Mouse (Mus musculus): ENCODE measurements around the gene Atp23. TPM values are rescaled to one million over a fixed set of nuclear protein-coding genes. Genes with fewer than 3 reads are reported as not detected.

The Atp23 gene
- polyA plus RNA-seq, 1 experiment from 2014 or later, result 9.1 TPM

GRCm38 (mm10) chr10:126930270-126931121 lies 29.3 kb upstream of the Atp23 start:
- Histone ChIP-seq H3K27ac (peak overlapping the region; percentile 96), H3K9me3 (replicated peaks) (no peaks in the 10 kb centered on the region), H3K9ac (peak overlapping the region; percentile 63), H3K36me3 (no peaks in the 10 kb centered on the region), H3K27me3 (no peaks in the 10 kb centered on the region), H3K4me2 (peak overlapping the region; percentile 24; the same call in 1 of the 2 replicates), H3K4me3 (no peak overlapping the region), H3K4me1 (replicated peaks) (peaks cover 65% of the 10 kb centered on the region)
- 35% methylated on average over 15 of the region's 15 CpGs for WGBS
- ATAC-seq (replicated peaks; ENCODE audit: insufficient number of reproducible peaks, insufficient read depth, low FRiP score, low read depth), result peak; percentile 57; the same call in 1 of the 2 replicates

- WGBS, result 69% methylated on average over 3 of the region's 3 CpGs
These were observed 28.4 kb upstream of the Atp23 start for GRCm38 (mm10) chr10:126929543-126929942.

GRCm38 (mm10) chr10:126928819-126929206 lies 27.7 kb upstream of the Atp23 start:
- Histone ChIP-seq H3K27ac (peak overlapping the region; percentile 96), H3K4me1 (replicated peaks) (peaks cover 65% of the 10 kb centered on the region), H3K4me3 (peak overlapping the region; percentile 57), H3K27me3 (no peaks in the 10 kb centered on the region), H3K4me2 (peak overlapping the region; percentile 90), H3K36me3 (no peaks in the 10 kb centered on the region), H3K9ac (peak overlapping the region; percentile 76), H3K9me3 (replicated peaks) (no peaks in the 10 kb centered on the region)
- no peak for ATAC-seq (replicated peaks; ENCODE audit: insufficient number of reproducible peaks, insufficient read depth, low FRiP score, low read depth)
- WGBS, result 26% methylated on average over 12 of the region's 12 CpGs

More at GRCm38 (mm10) chr10:126929543-126929942, 28.4 kb upstream of the Atp23 start:
- no peak for ATAC-seq (replicated peaks; ENCODE audit: insufficient number of reproducible peaks, insufficient read depth, low FRiP score, low read depth)
- H3K4me1 ChIP-seq (replicated peaks), result peaks cover 60% of the 10 kb centered on the region
- no peak overlapping the region for H3K4me3 ChIP-seq
- H3K9ac ChIP-seq, result no peak overlapping the region
- H3K27me3 ChIP-seq, result no peaks in the 10 kb centered on the region
- H3K27ac ChIP-seq, result peak overlapping the region; percentile 96
- no peaks in the 10 kb centered on the region for H3K36me3 ChIP-seq
- H3K4me2 ChIP-seq, result no peak overlapping the region
- no peaks in the 10 kb centered on the region for H3K9me3 ChIP-seq (replicated peaks)

GRCm38 (mm10) chr10:126928011-126928818 lies 27.1 kb upstream of the Atp23 start:
- H3K4me2 ChIP-seq, result peak overlapping the region; percentile 90
- H3K4me3 ChIP-seq, result peak overlapping the region; percentile 57
- peak overlapping the region; percentile 96 for H3K27ac ChIP-seq
- H3K9ac ChIP-seq, result peak overlapping the region; percentile 76
- no peaks in the 10 kb centered on the region for H3K36me3 ChIP-seq
- peaks cover 66% of the 10 kb centered on the region for H3K4me1 ChIP-seq (replicated peaks)
- no peaks in the 10 kb centered on the region for H3K27me3 ChIP-seq
- peak; percentile 70 for ATAC-seq (replicated peaks; ENCODE audit: insufficient number of reproducible peaks, insufficient read depth, low FRiP score, low read depth)
- WGBS, result 1% methylated on average over 39 of the region's 39 CpGs
- H3K9me3 ChIP-seq (replicated peaks), result no peaks in the 10 kb centered on the region

- peak overlapping the region; percentile 76 for H3K9ac ChIP-seq
- H3K4me1 ChIP-seq (replicated peaks), result peaks cover 66% of the 10 kb centered on the region
- H3K27ac ChIP-seq, result peak overlapping the region; percentile 96
- H3K9me3 ChIP-seq (replicated peaks), result no peaks in the 10 kb centered on the region
- peak overlapping the region; percentile 90 for H3K4me2 ChIP-seq
- H3K36me3 ChIP-seq, result no peaks in the 10 kb centered on the region
- WGBS, result 26% methylated on average over 11 of the region's 11 CpGs
- peak overlapping the region; percentile 57; the same call in 1 of the 2 replicates for H3K4me3 ChIP-seq
- H3K27me3 ChIP-seq, result no peaks in the 10 kb centered on the region
- no peak for ATAC-seq (replicated peaks; ENCODE audit: insufficient number of reproducible peaks, insufficient read depth, low FRiP score, low read depth)
These were observed 26.2 kb upstream of the Atp23 start for GRCm38 (mm10) chr10:126927101-126927961.

GRCm38 (mm10) chr10:126925391-126925790 lies 24.2 kb upstream of the Atp23 start:
- Histone ChIP-seq H3K9me3 (replicated peaks) (no peaks in the 10 kb centered on the region), H3K36me3 (no peaks in the 10 kb centered on the region), H3K27ac (no peak overlapping the region), H3K9ac (no peak overlapping the region), H3K4me3 (no peak overlapping the region), H3K4me1 (replicated peaks) (peaks cover 50% of the 10 kb centered on the region), H3K27me3 (no peaks in the 10 kb centered on the region), H3K4me2 (no peak overlapping the region)
- ATAC-seq (replicated peaks; ENCODE audit: insufficient number of reproducible peaks, insufficient read depth, low FRiP score, low read depth), result no peak

- Histone ChIP-seq H3K27me3 (no peaks in the 10 kb centered on the region), H3K36me3 (no peaks in the 10 kb centered on the region), H3K9me3 (replicated peaks) (no peaks in the 10 kb centered on the region), H3K4me2 (no peak overlapping the region), H3K27ac (peak overlapping the region; percentile 52; the same call in 1 of the 2 replicates), H3K4me3 (no peak overlapping the region), H3K4me1 (replicated peaks) (peaks cover 37% of the 10 kb centered on the region), H3K9ac (no peak overlapping the region)
- no peak for ATAC-seq (replicated peaks; ENCODE audit: insufficient number of reproducible peaks, insufficient read depth, low FRiP score, low read depth)
- 35% methylated on average over 3 of the region's 3 CpGs for WGBS
These were observed 22.9 kb upstream of the Atp23 start for GRCm38 (mm10) chr10:126924087-126924486.

GRCm38 (mm10) chr10:126920220-126920619 lies 19.1 kb upstream of the Atp23 start:
- no peak for ATAC-seq (replicated peaks; ENCODE audit: insufficient number of reproducible peaks, insufficient read depth, low FRiP score, low read depth)
- H3K9ac ChIP-seq, result no peak overlapping the region
- H3K9me3 ChIP-seq (replicated peaks), result no peaks in the 10 kb centered on the region
- no peak overlapping the region for H3K4me2 ChIP-seq
- H3K36me3 ChIP-seq, result no peaks in the 10 kb centered on the region
- H3K27ac ChIP-seq, result no peak overlapping the region
- H3K4me1 ChIP-seq (replicated peaks), result peaks cover 6% of the 10 kb centered on the region
- 100% methylated on average over 3 of the region's 3 CpGs for whole genome bisulfite sequencing
- no peaks in the 10 kb centered on the region; the same call in 1 of the 2 replicates for H3K27me3 ChIP-seq
- no peak overlapping the region for H3K4me3 ChIP-seq

- no peak overlapping the region for H3K4me3 ChIP-seq
- no peak overlapping the region for H3K27ac ChIP-seq
- H3K4me1 ChIP-seq (replicated peaks), result peaks cover 3% of the 10 kb centered on the region
- H3K36me3 ChIP-seq, result no peaks in the 10 kb centered on the region
- no peak overlapping the region for H3K9ac ChIP-seq
- peak; percentile 71 for ATAC-seq (replicated peaks; ENCODE audit: insufficient number of reproducible peaks, insufficient read depth, low FRiP score, low read depth)
- no peaks in the 10 kb centered on the region; the same call in 1 of the 2 replicates for H3K27me3 ChIP-seq
- H3K4me2 ChIP-seq, result no peak overlapping the region
- WGBS, result 2% methylated on average over 9 of the region's 9 CpGs
- H3K9me3 ChIP-seq (replicated peaks), result no peaks in the 10 kb centered on the region
These were observed 17.9 kb upstream of the Atp23 start for GRCm38 (mm10) chr10:126919067-126919466.

- H3K9me3 ChIP-seq (replicated peaks), result no peaks in the 10 kb centered on the region
- ATAC-seq (replicated peaks; ENCODE audit: insufficient number of reproducible peaks, insufficient read depth, low FRiP score, low read depth), result no peak
- WGBS, result 93% methylated on average over 5 of the region's 5 CpGs
These were observed 13.1 kb upstream of the Atp23 start for GRCm38 (mm10) chr10:126914288-126914687.

More at GRCm38 (mm10) chr10:126914288-126914687, 13.1 kb upstream of the Atp23 start:
- Histone ChIP-seq H3K4me3 (no peak overlapping the region), H3K9ac (no peak overlapping the region), H3K36me3 (no peaks in the 10 kb centered on the region), H3K4me2 (no peak overlapping the region), H3K27ac (no peak overlapping the region), H3K4me1 (replicated peaks) (no peaks in the 10 kb centered on the region), H3K27me3 (no peaks in the 10 kb centered on the region; the same call in 1 of the 2 replicates)
